In genomic region chrX:155622527-155622926, GRCm38 (mm10) we compare ENCODE assay signal across 8 mouse cellular contexts. TPM values are rescaled to one million over a fixed set of nuclear protein-coding genes. Genes with fewer than 3 reads are reported as not detected.
DNase-seq lines count a peak whose midpoint lies in the region; ATAC-seq and TF ChIP-seq lines count a peak whose summit lies in the region.

No protein-coding gene starts in this region.

- no peak for TF ChIP-seq CTCF in lung, adult 2 months (IDR thresholded peaks at IDR 0.05; ENCODE audit: insufficient read depth, low read length)

- 9% methylated on average over 21 of the region's 24 CpGs for WGBS in lung, embryonic 16.5 days
- WGBS in lung, adult 2 months, result 24% methylated on average over 22 of the region's 24 CpGs
- 15% methylated on average over 24 of the region's 24 CpGs for WGBS in hindbrain, embryonic 14.5 days
- WGBS in midbrain, embryonic 12.5 days, result 13% methylated on average over 24 of the region's 24 CpGs

- no peaks in the 10 kb centered on the region for H3K9me3 ChIP-seq in lung, embryonic 16.5 days (ENCODE audit: control insufficient read depth, low read length)
- no peaks in the 10 kb centered on the region for H3K9me3 ChIP-seq in hindbrain, embryonic 14.5 days (ENCODE audit: control insufficient read depth, low read length)
- H3K9me3 ChIP-seq in midbrain, embryonic 12.5 days, result no peaks in the 10 kb centered on the region

- no peak overlapping the region for H3K27ac ChIP-seq in lung, embryonic 16.5 days (ENCODE audit: low read length)
- H3K27ac ChIP-seq in hindbrain, embryonic 14.5 days, result peak overlapping the region; percentile 82
- no peak overlapping the region for H3K27ac ChIP-seq in midbrain, embryonic 12.5 days (replicated peaks)

- peak overlapping the region; percentile 90 for H3K4me2 ChIP-seq in lung, embryonic 16.5 days (ENCODE audit: low read depth, low read length)
- H3K4me2 ChIP-seq in hindbrain, embryonic 14.5 days (replicated peaks), result peak overlapping the region; percentile 68
- H3K4me2 ChIP-seq in midbrain, embryonic 12.5 days (replicated peaks), result peak overlapping the region; percentile 88

- H3K27me3 ChIP-seq in lung, embryonic 16.5 days (ENCODE audit: control insufficient read depth, insufficient read depth, low read depth, low read length), result peaks cover 25% of the 10 kb centered on the region
- no peaks in the 10 kb centered on the region for H3K27me3 ChIP-seq in hindbrain, embryonic 14.5 days (ENCODE audit: control insufficient read depth, insufficient read depth, low read length)
- peaks cover 42% of the 10 kb centered on the region for H3K27me3 ChIP-seq in midbrain, embryonic 12.5 days

- DNase-seq in cerebellum, adult 8-10 months, result no peak
- no peak for DNase-seq in lung, adult 2 months
- DNase-seq in hindbrain, embryonic 14.5 days (ENCODE audit: low spot score), result no peak
- DNase-seq in thymus, postnatal 0 days (ENCODE audit: low spot score), result no peak
- no peak for DNase-seq in embryo, embryonic 10.5 days (ENCODE audit: low spot score)

- no peaks in the 10 kb centered on the region for H3K36me3 ChIP-seq in lung, embryonic 16.5 days (ENCODE audit: control insufficient read depth, insufficient read depth, low read length)
- no peaks in the 10 kb centered on the region for H3K36me3 ChIP-seq in hindbrain, embryonic 14.5 days (replicated peaks; ENCODE audit: control insufficient read depth, insufficient read depth)
- H3K36me3 ChIP-seq in midbrain, embryonic 12.5 days, result no peaks in the 10 kb centered on the region

- TF ChIP-seq POLR2A in lung, adult 2 months (IDR thresholded peaks at IDR 0.05; ENCODE audit: borderline replicate concordance, extremely low read depth, low read depth, low read length), result no peak

- no peak overlapping the region for H3K9ac ChIP-seq in lung, embryonic 16.5 days (ENCODE audit: low read length)
- peak overlapping the region; percentile 63 for H3K9ac ChIP-seq in hindbrain, embryonic 14.5 days
- peak overlapping the region; percentile 51 for H3K9ac ChIP-seq in midbrain, embryonic 12.5 days (replicated peaks)

- ATAC-seq in cerebellum, adult (ENCODE audit: insufficient number of reproducible peaks, low FRiP score, low TSS enrichment), result peak; percentile 41; the same call in 1 of the 2 replicates
- ATAC-seq in lung, embryonic 16.5 days (ENCODE audit: low read depth), result no peak
- ATAC-seq in hindbrain, embryonic 14.5 days (ENCODE audit: low FRiP score), result no peak
- 0 out of 2 replicates have a peak, but pooled peaks have one; percentile 7 for ATAC-seq in midbrain, embryonic 12.5 days (ENCODE audit: low FRiP score, low read depth)

- no peaks in the 10 kb centered on the region for H3K4me1 ChIP-seq in lung, embryonic 16.5 days (replicated peaks; ENCODE audit: control insufficient read depth, insufficient read depth, low read length)
- H3K4me1 ChIP-seq in lung, adult 2 months (ENCODE audit: control insufficient read depth, insufficient read depth, low read length), result no peaks in the 10 kb centered on the region
- no peaks in the 10 kb centered on the region for H3K4me1 ChIP-seq in hindbrain, embryonic 14.5 days (replicated peaks; ENCODE audit: control insufficient read depth, insufficient read depth, low read length)
- no peaks in the 10 kb centered on the region for H3K4me1 ChIP-seq in midbrain, embryonic 12.5 days

- peak overlapping the region; percentile 50 for H3K4me3 ChIP-seq in lung, embryonic 16.5 days (ENCODE audit: low read length)
- no peak overlapping the region for H3K4me3 ChIP-seq in lung, adult 2 months (replicated peaks; ENCODE audit: extremely low read depth, low read depth, low read length)
- H3K4me3 ChIP-seq in hindbrain, embryonic 14.5 days (replicated peaks; ENCODE audit: low read length), result peak overlapping the region; percentile 57
- H3K4me3 ChIP-seq in midbrain, embryonic 12.5 days, result peak overlapping the region; percentile 54

RNA-seq across cellular contexts. Expression of gene Ptchd1, which starts 1.1 kb away (rescaled TPM):
- 0.23 and 0.26 TPM in 2 replicates for polyA plus RNA-seq in lung, embryonic 16.5 days (2015; fragmentation: Nextera tagmentation; extraction: Ambion mirVana)
- 0.22 and 0.46 TPM in 2 replicates for polyA plus RNA-seq in lung, adult 2 months (2012; rRNA removed)
- 12.0 and 17.8 TPM in 2 replicates for polyA plus RNA-seq in hindbrain, embryonic 14.5 days (2014; fragmentation: Nextera tagmentation; extraction: Ambion mirVana)
- 2.6 and 2.7 TPM in 2 replicates for polyA plus RNA-seq in midbrain, embryonic 12.5 days (2016; fragmentation: Nextera tagmentation; extraction: Ambion mirVana)
- 0.10 and 0.13 TPM in 2 replicates for polyA plus RNA-seq in thymus, postnatal 0 days (2015; fragmentation: Nextera tagmentation; extraction: Ambion mirVana)

RNA-seq across cellular contexts. Expression of gene Gm15155, which starts 2.0 kb away (rescaled TPM):
- polyA plus RNA-seq in lung, embryonic 16.5 days (2015; fragmentation: Nextera tagmentation; extraction: Ambion mirVana), result not detected in 2 replicates
- polyA plus RNA-seq in lung, adult 2 months (2012; rRNA removed), result not detected in 2 replicates
- polyA plus RNA-seq in hindbrain, embryonic 14.5 days (2014; fragmentation: Nextera tagmentation; extraction: Ambion mirVana), result 0.61 TPM in 1 of 2 replicates, not detected in the other
- not detected in 2 replicates for polyA plus RNA-seq in midbrain, embryonic 12.5 days (2016; fragmentation: Nextera tagmentation; extraction: Ambion mirVana)
- polyA plus RNA-seq in thymus, postnatal 0 days (2015; fragmentation: Nextera tagmentation; extraction: Ambion mirVana), result not detected in 2 replicates

Comparison
In these comparisons a context has a peak if more than half of its experiments do, and no peak if none do; other contexts are left out.
1. ATAC-seq: peak in cerebellum, adult (single experiment) and midbrain, embryonic 12.5 days (single experiment); none in lung, embryonic 16.5 days (single experiment) and hindbrain, embryonic 14.5 days (single experiment).
2. Peak in every context shown above with its lines, with median percentiles within 50 percentile points of each other: H3K4me2 ChIP-seq.